Mouse (Mus musculus): ENCODE measurements around the gene Hipk2. TPM values are rescaled to one million over a fixed set of nuclear protein-coding genes. Genes with fewer than 3 reads are reported as not detected.

Hipk2 gene
- total RNA-seq (2023), result 10 to 100 TPM; 75.6 to 83.9 TPM

GRCm38 (mm10) chr6:38876071-38876911, at the start of gene Hipk2:
Gene Hipk2, minus strand, starts transcription at chr6:38876165.

DNA sequence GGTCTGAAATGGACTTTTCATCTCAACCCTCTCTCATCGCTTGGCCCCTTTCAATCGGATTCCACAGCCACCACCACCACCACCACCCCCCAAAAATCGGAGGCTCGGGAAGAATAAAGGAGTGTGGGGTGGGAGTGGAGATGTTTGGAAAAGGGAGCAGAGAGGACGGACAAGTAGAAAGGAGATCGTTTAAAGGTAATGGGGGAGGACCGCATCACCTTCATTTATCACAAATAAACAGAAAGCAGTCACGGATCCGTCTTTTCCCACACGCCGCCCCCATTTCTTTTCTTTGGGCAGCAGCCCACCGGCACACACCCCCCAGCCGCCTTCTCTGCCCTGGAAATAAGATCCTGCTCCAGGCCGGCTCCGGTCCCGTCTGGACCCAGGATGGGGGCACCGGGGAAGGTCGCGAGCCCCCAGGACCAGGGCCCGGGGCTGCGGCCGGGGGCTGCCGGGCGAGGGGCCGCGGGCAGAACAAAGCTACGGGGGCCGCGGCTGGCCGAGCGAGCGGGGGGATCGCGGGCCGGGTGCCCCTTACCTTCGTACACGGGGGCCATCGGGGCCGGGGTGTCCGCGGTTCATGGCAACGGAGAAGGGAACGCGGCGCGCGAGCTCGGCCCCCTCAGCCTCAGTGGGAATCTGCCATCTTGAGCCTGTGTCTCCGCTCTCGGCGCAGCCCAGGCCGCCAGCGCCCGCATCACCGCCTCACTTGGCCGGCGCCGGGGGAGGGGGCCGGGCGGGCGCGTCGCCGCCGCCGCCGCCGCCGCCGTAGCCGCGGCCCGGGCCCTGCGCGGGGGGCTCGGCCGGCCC, 501 bp downstream of the Hipk2 start, which contains the start of gene Tbxas1:
Gene Tbxas1 (plus strand): TSS at position 147 of the 813 bp plus-strand sequence.

GRCm38 (mm10) chr6:38662714-38663615, 213.0 kb downstream of the Hipk2 start, which contains the start of gene Clec2l:
Gene Clec2l, plus strand, starts transcription at chr6:38663069.

Other genes starting within 250 kb of the Hipk2 start
- under 1 TPM in 1 of 2 experiments, not detected in 1; 0.11 TPM for gene Klrg2, start 238.9 kb downstream of the Hipk2 start, total RNA-seq (2023)
- gene Clec2l, start 213.1 kb downstream of the Hipk2 start, total RNA-seq (2023), result not detected
- gene Tbxas1, start 761 bp downstream of the Hipk2 start, total RNA-seq (2023), result 10 to 100 TPM; 37.7 to 49.0 TPM
- gene Parp12, start 242.2 kb upstream of the Hipk2 start, total RNA-seq (2023), result 1 to 10 TPM; 7.1 to 9.1 TPM

All from neutrophil, adult 83 days (primary cell).